Mouse (Mus musculus): Measurements from ENCODE around the gene Ralgapa1.
"Not testable (repeated sequence)": the region's sequence is repeated elsewhere in the genome, so short reads cannot be mapped to it uniquely, and the experiment has no call there.

The Ralgapa1 gene

GRCm38 (mm10) chr12:55798745-55799144 lies 22.2 kb downstream of the Ralgapa1 start:
- DNase-seq: no peak

- DNase-seq: no peak
Observed at GRCm38 (mm10) chr12:55797103-55797502, 23.9 kb downstream of the Ralgapa1 start.

GRCm38 (mm10) chr12:55794485-55794884 lies 26.5 kb downstream of the Ralgapa1 start:
- DNase-seq: not testable (repeated sequence)

GRCm38 (mm10) chr12:55785252-55785651 lies 35.7 kb downstream of the Ralgapa1 start:
- DNase-seq: no peak

- no peak for DNase-seq
Observed at GRCm38 (mm10) chr12:55782662-55783061, 38.3 kb downstream of the Ralgapa1 start.

- DNase-seq: peak; percentile 61
Observed at GRCm38 (mm10) chr12:55778301-55778700, 42.7 kb downstream of the Ralgapa1 start.

- DNase-seq: no peak
Observed at GRCm38 (mm10) chr12:55777356-55777755, 43.6 kb downstream of the Ralgapa1 start.

- no peak for DNase-seq
Observed at GRCm38 (mm10) chr12:55774316-55774715, 46.7 kb downstream of the Ralgapa1 start.

GRCm38 (mm10) chr12:55720319-55720718 lies 100.6 kb downstream of the Ralgapa1 start:
- no peak for DNase-seq

- no peak for DNase-seq
Observed at GRCm38 (mm10) chr12:55705881-55706280, 115.1 kb downstream of the Ralgapa1 start.

- no peak for DNase-seq
Observed at GRCm38 (mm10) chr12:55666699-55667098, 154.3 kb downstream of the Ralgapa1 start.

- DNase-seq: not testable (repeated sequence)
Observed at GRCm38 (mm10) chr12:55663194-55663593, 157.8 kb downstream of the Ralgapa1 start.

GRCm38 (mm10) chr12:55648011-55648525 lies 172.9 kb downstream of the Ralgapa1 start:
- no peak for DNase-seq

GRCm38 (mm10) chr12:55626711-55627110 lies 194.3 kb downstream of the Ralgapa1 start:
- peak; percentile 31 for DNase-seq

- DNase-seq: no peak
Observed at GRCm38 (mm10) chr12:55623254-55623653, 197.7 kb downstream of the Ralgapa1 start.

GRCm38 (mm10) chr12:55622615-55623245 lies 198.2 kb downstream of the Ralgapa1 start:
- DNase-seq: no peak

GRCm38 (mm10) chr12:55620321-55620720 lies 200.6 kb downstream of the Ralgapa1 start:
- DNase-seq: no peak

- DNase-seq: no peak
Observed at GRCm38 (mm10) chr12:55610812-55611211, 210.2 kb downstream of the Ralgapa1 start.

GRCm38 (mm10) chr12:55607902-55608301 lies 213.1 kb downstream of the Ralgapa1 start:
- no peak for DNase-seq

- DNase-seq: no peak
Observed at GRCm38 (mm10) chr12:55604411-55604810, 216.6 kb downstream of the Ralgapa1 start.

- DNase-seq: no peak
Observed at GRCm38 (mm10) chr12:55600503-55600994, 220.4 kb downstream of the Ralgapa1 start.

- peak; percentile 70 for DNase-seq
Observed at GRCm38 (mm10) chr12:55599639-55600502, 221.1 kb downstream of the Ralgapa1 start.

GRCm38 (mm10) chr12:55598887-55599561 lies 221.9 kb downstream of the Ralgapa1 start, which contains the start of gene Insm2:
Gene Insm2, plus strand, starts transcription at chr12:55599427.
- DNase-seq: peak; percentile 40
